Mouse (Mus musculus) MEL (cell line): ENCODE results near the gene Xndc1. TPM values are rescaled to one million over a fixed set of nuclear protein-coding genes. Genes with fewer than 3 reads are reported as not detected.

Experiments used
- DNase-seq: peaks from one replicate; pipeline ENCODE4 v3.0.0; 2011; ENCODE audit warnings: low read depth, low spot score
- H3K27ac ChIP-seq: 2 replicates; pipeline ENCODE4 v1.5.1; 2012; ENCODE audit warnings: low read depth, mild to moderate bottlenecking, control low read depth, low read length, moderate library complexity; ENCODE audit not compliant: control insufficient read depth
- H3K27me3 ChIP-seq, 2 experiments: fragments of 150-350 bp in 1 of 2; sonication (generic) in 1 of 2; 2 replicates each; pipeline ENCODE4 v1.6.1; 2012; ENCODE audit warnings: low read length in 2 of 2, mild to moderate bottlenecking in 2 of 2, improper control_type of control experiment in 1 of 2, moderate library complexity in 1 of 2; ENCODE audit not compliant: insufficient read depth in 2 of 2, control insufficient read depth in 1 of 2
- H3K36me3 ChIP-seq, 2 experiments: 2 replicates each; pipeline ENCODE4 v1.6.1; 2012 to 2014; ENCODE audit warnings: low read length in 2 of 2, improper control_type of control experiment in 1 of 2, inconsistent platforms in 1 of 2, mild to moderate bottlenecking in 1 of 2; ENCODE audit not compliant: insufficient read depth in 2 of 2, control insufficient read depth in 1 of 2
- H3K4me1 ChIP-seq, 2 experiments: fragments of 150-350 bp in 1 of 2; sonication (generic) in 1 of 2; 2 replicates each; pipeline ENCODE4 v1.6.1; 2012; ENCODE audit warnings: low read length in 2 of 2, improper control_type of control experiment in 1 of 2, mild to moderate bottlenecking in 1 of 2; ENCODE audit not compliant: insufficient read depth in 2 of 2, control insufficient read depth in 1 of 2
- H3K4me3 ChIP-seq, 2 experiments: fragments of 150-350 bp in 1 of 2; sonication (generic) in 1 of 2; 2 replicates each; pipeline ENCODE4 v1.5.1; 2012; ENCODE audit warnings: low read depth in 2 of 2, low read length in 2 of 2, mild to moderate bottlenecking in 2 of 2, moderate library complexity in 2 of 2, control low read depth in 1 of 2, improper control_type of control experiment in 1 of 2; ENCODE audit not compliant: control insufficient read depth in 1 of 2, insufficient read depth in 1 of 2
- H3K79me2 ChIP-seq: 2 replicates; pipeline ENCODE4 v1.6.1; 2012; ENCODE audit warnings: mild to moderate bottlenecking, low read length, moderate library complexity; ENCODE audit not compliant: control insufficient read depth, poor library complexity, insufficient read depth
- H3K9ac ChIP-seq: 2 replicates; pipeline ENCODE4 v1.6.1; 2012; ENCODE audit warnings: low read depth, mild to moderate bottlenecking, control low read depth, low read length, moderate library complexity; ENCODE audit not compliant: control insufficient read depth, poor library complexity, severe bottlenecking
- H3K9me3 ChIP-seq: fragments of 150-350 bp; sonication (generic); replicated peaks from 2 replicates; pipeline ENCODE4 v1.6.1; 2012; ENCODE audit warnings: mild to moderate bottlenecking, low read length, improper control_type of control experiment, moderate library complexity; ENCODE audit not compliant: insufficient read depth
- BHLHE40 ChIP-seq: IDR thresholded peaks from 2 replicates; pipeline ENCODE4 v1.6.1; 2012; ENCODE audit warnings: low read depth, mild to moderate bottlenecking, inconsistent platforms, low read length, improper control_type of control experiment, borderline replicate concordance
- CHD1 ChIP-seq: IDR thresholded peaks from 2 replicates; pipeline ENCODE4 v1.6.1; 2012; ENCODE audit warnings: low read depth, mild to moderate bottlenecking, inconsistent platforms, low read length, improper control_type of control experiment
- CTCF ChIP-seq, 3 experiments: IDR thresholded peaks in 2 of 3; conservative IDR thresholded peaks in 1 of 3; 2 replicates each; pipeline ENCODE4 v1.5.1; 2011 to 2012; ENCODE audit warnings: low read length in 3 of 3, low read depth in 2 of 3, mild to moderate bottlenecking in 2 of 3, improper control_type of control experiment in 1 of 3, inconsistent platforms in 1 of 3, mixed read lengths in 1 of 3, moderate library complexity in 1 of 3; ENCODE audit not compliant: control insufficient read depth in 1 of 3, insufficient read depth in 1 of 3, poor library complexity in 1 of 3, severe bottlenecking in 1 of 3
- E2F4 ChIP-seq: IDR thresholded peaks from 2 replicates; pipeline ENCODE4 v1.6.1; 2011; ENCODE audit warnings: low read depth, low read length, improper control_type of control experiment, borderline replicate concordance
- ELF1 ChIP-seq: IDR thresholded peaks from 2 replicates; pipeline ENCODE4 v1.6.1; 2014; ENCODE audit warnings: low read depth, mild to moderate bottlenecking, inconsistent platforms, low read length, improper control_type of control experiment, moderate library complexity
- EP300 ChIP-seq, 2 experiments: IDR thresholded peaks; 2 replicates each; pipeline ENCODE4 v1.6.1; 2011; ENCODE audit warnings: improper control_type of control experiment in 2 of 2, low read length in 2 of 2, low read depth in 1 of 2, mild to moderate bottlenecking in 1 of 2
- ETS1 ChIP-seq: IDR thresholded peaks from 2 replicates; pipeline ENCODE4 v1.6.1; 2012; ENCODE audit warnings: low read depth, mild to moderate bottlenecking, inconsistent platforms, low read length, improper control_type of control experiment, moderate library complexity
- GABPA ChIP-seq: IDR thresholded peaks from 2 replicates; pipeline ENCODE4 v1.6.1; 2012; ENCODE audit warnings: low read depth, mild to moderate bottlenecking, inconsistent platforms, low read length, improper control_type of control experiment, moderate library complexity
- GATA1 ChIP-seq: IDR thresholded peaks from 2 replicates; pipeline ENCODE4 v1.6.1; 2011; ENCODE audit warnings: low read depth, low read length, improper control_type of control experiment
- HCFC1 ChIP-seq: IDR thresholded peaks from 2 replicates; pipeline ENCODE4 v1.6.1; 2012; ENCODE audit warnings: low read depth, mild to moderate bottlenecking, inconsistent platforms, low read length, improper control_type of control experiment, moderate library complexity
- JUND ChIP-seq: IDR thresholded peaks from 2 replicates; pipeline ENCODE4 v1.6.1; 2011; ENCODE audit warnings: low read depth, mild to moderate bottlenecking, improper control_type of control experiment, low read length
- KAT2A ChIP-seq: conservative IDR thresholded peaks from 2 replicates; pipeline ENCODE4 v1.6.1; 2012; ENCODE audit warnings: low read depth, low read length, improper control_type of control experiment, inconsistent platforms
- MAFK ChIP-seq: IDR thresholded peaks from 2 replicates; pipeline ENCODE4 v1.6.1; 2011; ENCODE audit warnings: low read depth, mild to moderate bottlenecking, low read length, improper control_type of control experiment, borderline replicate concordance
- MAX ChIP-seq: IDR thresholded peaks from 2 replicates; pipeline ENCODE4 v1.6.1; 2011; ENCODE audit warnings: low read length, improper control_type of control experiment
- MEF2A ChIP-seq: IDR thresholded peaks from 2 replicates; pipeline ENCODE4 v1.6.1; 2014; ENCODE audit warnings: low read depth, mild to moderate bottlenecking, inconsistent platforms, low read length, improper control_type of control experiment; ENCODE audit not compliant: poor library complexity, insufficient replicate concordance, severe bottlenecking; ENCODE audit errors: extremely low read depth
- MXI1 ChIP-seq: IDR thresholded peaks from 2 replicates; pipeline ENCODE4 v1.6.1; 2011; ENCODE audit warnings: mild to moderate bottlenecking, low read depth, low read length, improper control_type of control experiment
- MYB ChIP-seq: IDR thresholded peaks from 2 replicates; pipeline ENCODE4 v1.6.1; 2011; ENCODE audit warnings: mild to moderate bottlenecking, low read depth, low read length, improper control_type of control experiment
- MYC ChIP-seq: IDR thresholded peaks from 2 replicates; pipeline ENCODE4 v1.6.1; 2011; ENCODE audit warnings: low read depth, mild to moderate bottlenecking, low read length, improper control_type of control experiment, moderate library complexity
- NELFE ChIP-seq: IDR thresholded peaks from 2 replicates; pipeline ENCODE4 v1.6.1; 2011; ENCODE audit warnings: low read depth, low read length, improper control_type of control experiment
- NRF1 ChIP-seq: IDR thresholded peaks from 2 replicates; pipeline ENCODE4 v1.6.1; 2014; ENCODE audit warnings: low read depth, mild to moderate bottlenecking, inconsistent platforms, low read length, improper control_type of control experiment, moderate library complexity; ENCODE audit not compliant: poor library complexity, insufficient read depth, severe bottlenecking
- POLR2A ChIP-seq, 2 experiments: IDR thresholded peaks; 2 replicates each; pipeline ENCODE4 v1.6.1; 2011 to 2012; ENCODE audit warnings: low read length in 2 of 2, mild to moderate bottlenecking in 2 of 2, control low read depth in 1 of 2, improper control_type of control experiment in 1 of 2, low read depth in 1 of 2, moderate library complexity in 1 of 2; ENCODE audit not compliant: control insufficient read depth in 1 of 2, insufficient read depth in 1 of 2, poor library complexity in 1 of 2
- POLR2AphosphoS2 ChIP-seq: IDR thresholded peaks from 2 replicates; pipeline ENCODE4 v1.6.1; 2011; ENCODE audit warnings: low read length, improper control_type of control experiment
- POLR2AphosphoS5 ChIP-seq: IDR thresholded peaks from 2 replicates; pipeline ENCODE4 v1.6.1; 2012; ENCODE audit warnings: low read depth, borderline replicate concordance, mild to moderate bottlenecking, inconsistent platforms, low read length, moderate library complexity, mixed read lengths
- RAD21 ChIP-seq: IDR thresholded peaks from 2 replicates; pipeline ENCODE4 v1.6.1; 2011; ENCODE audit warnings: mild to moderate bottlenecking, low read depth, low read length, improper control_type of control experiment
- RCOR1 ChIP-seq: IDR thresholded peaks from 2 replicates; pipeline ENCODE4 v1.6.1; 2012; ENCODE audit warnings: low read depth, mild to moderate bottlenecking, inconsistent platforms, low read length, improper control_type of control experiment
- SIN3A ChIP-seq: IDR thresholded peaks from 2 replicates; pipeline ENCODE4 v1.6.1; 2012; ENCODE audit warnings: low read length, improper control_type of control experiment, inconsistent platforms
- SMC3 ChIP-seq: IDR thresholded peaks from 2 replicates; pipeline ENCODE4 v1.6.1; 2011; ENCODE audit warnings: low read depth, low read length, improper control_type of control experiment
- TBP ChIP-seq: IDR thresholded peaks from 2 replicates; pipeline ENCODE4 v1.8.0; 2011; ENCODE audit warnings: low read depth, low read length, improper control_type of control experiment
- TCF12 ChIP-seq: IDR thresholded peaks from 2 replicates; pipeline ENCODE4 v1.6.1; 2014; ENCODE audit warnings: low read depth, mild to moderate bottlenecking, inconsistent platforms, low read length, improper control_type of control experiment, moderate library complexity
- UBTF ChIP-seq: IDR thresholded peaks from 2 replicates; pipeline ENCODE4 v1.6.1; 2012; ENCODE audit warnings: low read depth, mild to moderate bottlenecking, inconsistent platforms, low read length, improper control_type of control experiment, moderate library complexity, borderline replicate concordance; ENCODE audit not compliant: insufficient read depth
- USF1 ChIP-seq: IDR thresholded peaks from 2 replicates; pipeline ENCODE4 v1.6.1; 2014; ENCODE audit warnings: low read depth, mild to moderate bottlenecking, inconsistent platforms, low read length, improper control_type of control experiment, moderate library complexity
- ZC3H11A ChIP-seq: IDR thresholded peaks from 2 replicates; pipeline ENCODE4 v1.6.1; 2012; ENCODE audit warnings: low read depth, mild to moderate bottlenecking, inconsistent platforms, low read length, improper control_type of control experiment
- ZKSCAN1 ChIP-seq: IDR thresholded peaks from 2 replicates; pipeline ENCODE4 v1.6.1; 2012; ENCODE audit warnings: low read depth, mild to moderate bottlenecking, inconsistent platforms, low read length, improper control_type of control experiment, moderate library complexity
- ZMIZ1 ChIP-seq: IDR thresholded peaks from 2 replicates; pipeline ENCODE4 v1.6.1; 2012; ENCODE audit warnings: low read depth, mild to moderate bottlenecking, inconsistent platforms, low read length, improper control_type of control experiment, moderate library complexity
- ZNF384 ChIP-seq: IDR thresholded peaks from 2 replicates; pipeline ENCODE4 v1.6.1; 2012; ENCODE audit warnings: low read depth, mild to moderate bottlenecking, inconsistent platforms, low read length, improper control_type of control experiment
- polyA plus RNA-seq, 2 experiments: library from polyadenylated mRNA; stranded (reverse) in 1 of 2; unstranded in 1 of 2; fragments of >175 nt in 1 of 2; fragments of >200 nt in 1 of 2; gene quantifications; 2 replicates each; pipeline versions ENCODE4 v1.2.1 to v1.2.4; 2012; ENCODE audit warnings: low replicate concordance in 2 of 2, low read depth in 1 of 2; ENCODE audit not compliant: insufficient read length in 2 of 2, insufficient read depth in 1 of 2, missing spikeins in 1 of 2
- total RNA-seq: library from RNA; depleted of rRNA; stranded (reverse); fragments of 300-350 nt; gene quantifications from 2 replicates; pipeline ENCODE4 v1.2.3, GENCODE M21; 2012; rRNA removed

The Xndc1 gene
- 15.3 and 16.6 TPM in 2 replicates for total RNA-seq
- 10 to 100 TPM in 1 of 2 experiments, not detected in 1; 30.0 TPM for polyA plus RNA-seq

DNA sequence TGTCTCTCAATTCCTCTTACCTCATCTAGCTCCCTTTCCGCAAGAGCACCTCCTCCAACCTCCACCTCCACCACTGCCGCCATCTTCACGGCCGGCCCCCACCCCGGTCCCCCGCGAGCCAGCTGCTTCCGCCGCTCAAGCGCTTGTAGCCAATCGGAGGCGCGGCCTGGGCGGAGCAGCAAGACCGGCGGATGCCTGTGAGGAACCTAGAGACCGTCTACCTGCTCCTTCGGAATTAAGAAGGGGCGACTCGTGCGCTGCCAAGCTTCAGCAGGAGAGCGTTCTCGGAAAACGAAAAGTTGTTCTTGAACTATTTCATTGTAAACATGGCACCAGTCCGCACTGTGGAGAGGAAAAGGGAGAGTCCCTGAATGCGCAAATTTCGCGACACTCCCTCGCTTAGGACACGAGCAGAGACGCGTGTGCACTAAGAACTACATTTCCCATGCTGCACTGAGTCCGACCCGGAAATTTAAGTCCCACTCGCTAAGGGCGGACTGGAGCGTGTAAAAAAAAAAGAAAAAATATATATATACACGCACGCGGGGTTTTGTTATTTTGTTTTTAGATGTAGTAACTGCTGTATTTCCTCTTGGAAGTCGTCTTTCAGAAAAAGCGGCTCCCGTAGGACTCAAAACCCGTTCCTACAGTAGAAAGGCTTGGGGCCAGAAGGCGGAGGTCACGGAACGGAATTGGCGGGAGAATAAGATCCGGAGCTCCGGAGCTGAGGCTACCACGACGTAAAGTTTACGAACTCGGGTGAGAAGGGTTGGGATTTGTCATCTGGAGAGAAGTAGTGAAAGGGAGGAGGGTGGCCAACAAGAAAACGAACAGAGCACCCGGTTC is at the start of gene Xndc1, which contains the start of the genes Rnf121 and Xntrpc:
Xndc1 (plus strand) TSS at position 466 of the 846 bp plus-strand sequence.
Rnf121 (minus strand) TSS at position 424 of the 846 bp plus-strand sequence.
Xntrpc (plus strand) TSS at position 668 of the 846 bp plus-strand sequence.
- peak within 1 kb of the TSS; percentile 70 to 74 for H3K4me3 ChIP-seq
- peak within 1 kb of the TSS; percentile 69 for H3K9ac ChIP-seq
- H3K79me2 ChIP-seq, result peaks cover 30% of the 10 kb centered on the region
- H3K9me3 ChIP-seq, result no peaks in the 10 kb centered on the region
- peaks cover 11% of the 10 kb centered on the region in 2 experiments for H3K4me1 ChIP-seq
- peaks cover 0 to 34% of the 10 kb centered on the region in 2 experiments; a peak in 2 of 4 replicates for H3K36me3 ChIP-seq
- no peaks in the 10 kb centered on the region for H3K27me3 ChIP-seq
- DNase-seq, result peak; percentile 96
- peak within 1 kb of the TSS; percentile 97 for H3K27ac ChIP-seq
- TF ChIP-seq TCF12, result peak; percentile 77
- TF ChIP-seq TBP, result peak; percentile 60
- no peak for TF ChIP-seq UBTF
- peak; percentile 93 for TF ChIP-seq E2F4
- TF ChIP-seq ELF1, result peak; percentile 74
- TF ChIP-seq EP300 (IDR thresholded peaks at IDR 0.05; ENCODE audit: low read depth in 1 of 2, low read length in 2 of 2), result no peak
- no peak for TF ChIP-seq RAD21
- peak; percentile 95 for TF ChIP-seq MYC
- TF ChIP-seq NRF1, result 0 out of 2 replicates have a peak, but pooled peaks have one; percentile 35
- no peak for TF ChIP-seq CHD1
- peak; percentile 65 for TF ChIP-seq NELFE
- TF ChIP-seq GABPA, result no peak
- peak; percentile 95 for TF ChIP-seq MXI1
- TF ChIP-seq MAX, result peak; percentile 76
- no peak for TF ChIP-seq BHLHE40
- TF ChIP-seq MEF2A, result no peak
- peak; percentile 95 for TF ChIP-seq HCFC1
- no peak for TF ChIP-seq POLR2AphosphoS5
- no peak for TF ChIP-seq SMC3
- TF ChIP-seq CTCF (IDR thresholded peaks at IDR 0.05 in 2 of 3, conservative IDR thresholded peaks at IDR 0.05 in 1 of 3; ENCODE audit: control insufficient read depth in 1 of 3, insufficient read depth in 1 of 3, low read depth in 2 of 3, low read length in 3 of 3, poor library complexity in 1 of 3, severe bottlenecking in 1 of 3), result no peak
- peak; percentile 79 for TF ChIP-seq KAT2A
- TF ChIP-seq MYB, result no peak
- TF ChIP-seq ZMIZ1, result peak; percentile 91
- TF ChIP-seq JUND, result no peak
- peak; percentile 80 for TF ChIP-seq POLR2AphosphoS2
- no peak for TF ChIP-seq GATA1
- TF ChIP-seq ETS1, result peak; percentile 80
- TF ChIP-seq ZC3H11A, result no peak
- peak; percentile 88 for TF ChIP-seq SIN3A
- no peak for TF ChIP-seq MAFK
- TF ChIP-seq RCOR1, result no peak
- TF ChIP-seq ZNF384, result peak; percentile 91
- TF ChIP-seq ZKSCAN1, result no peak
- peak; percentile 82 to 89 for TF ChIP-seq POLR2A (IDR thresholded peaks at IDR 0.05; ENCODE audit: control insufficient read depth in 1 of 2, insufficient read depth in 1 of 2, low read depth in 1 of 2, low read length in 2 of 2, poor library complexity in 1 of 2)
- TF ChIP-seq USF1, result no peak
